Mouse (Mus musculus) lung, postnatal 0 days (tissue): ENCODE measurements at regions not wholly inside any gene's neighbourhood (a gene's known extent, or its start where the extent isn't known, plus 50 kb on each side); places are given as distances from the start of the nearest gene placed in this dataset.

Source experiments
- CTCF ChIP-seq: IDR thresholded peaks from 2 replicates; pipeline ENCODE4 v1.5.1; 2016; ENCODE audit warnings: antibody characterized with exemption, mild to moderate bottlenecking
- EP300 ChIP-seq: IDR thresholded peaks from 2 replicates; pipeline ENCODE4 v1.6.1; 2016; ENCODE audit warnings: antibody characterized with exemption, mild to moderate bottlenecking, control low read depth

- no peak for TF ChIP-seq CTCF
- no peak for TF ChIP-seq EP300
Observed at GRCm38 (mm10) chr5:133746411-133746810, 353.1 kb upstream of the Castor2 start.
